Mouse (Mus musculus) myocyte (in vitro differentiated cells): Measurements from ENCODE around the gene Atl1. TPM values are rescaled to one million over a fixed set of nuclear protein-coding genes. Genes with fewer than 3 reads are reported as not detected.

ENCODE experiments used
- H3K27me3 ChIP-seq: one replicate; pipeline ENCODE4 v1.6.1; 2011; ENCODE audit not compliant: control insufficient read depth, insufficient read depth, insufficient read length
- H3K36me3 ChIP-seq: one replicate; pipeline ENCODE4 v1.6.1; 2011; ENCODE audit not compliant: control insufficient read depth, insufficient read depth
- H3K4me2 ChIP-seq: one replicate; pipeline ENCODE4 v1.6.1; 2011; ENCODE audit warnings: low read depth, control low read depth
- H3K4me3 ChIP-seq: one replicate; pipeline ENCODE4 v1.5.1; 2011; ENCODE audit warnings: mild to moderate bottlenecking, control low read depth, moderate library complexity
- H3K79me2 ChIP-seq: one replicate; pipeline ENCODE4 v1.6.1; 2011; ENCODE audit not compliant: control insufficient read depth, insufficient read depth
- H3ac ChIP-seq: one replicate; pipeline ENCODE4 v1.6.1; 2011; ENCODE audit not compliant: control insufficient read depth, insufficient read length
- CEBPB ChIP-seq: IDR thresholded peaks from 2 replicates; pipeline ENCODE4 v1.6.1; 2011; ENCODE audit warnings: mild to moderate bottlenecking, moderate library complexity; ENCODE audit not compliant: poor library complexity, insufficient read depth, severe bottlenecking
- E2F4 ChIP-seq: IDR thresholded peaks from one replicate; pipeline ENCODE4 v1.6.1; 2011; ENCODE audit warnings: mild to moderate bottlenecking, control low read depth, moderate library complexity; ENCODE audit not compliant: insufficient read depth
- MAX ChIP-seq: IDR thresholded peaks from one replicate; pipeline ENCODE4 v1.6.1; 2011; ENCODE audit warnings: low read depth, mild to moderate bottlenecking, control low read depth
- MYOD1 ChIP-seq, 3 experiments: IDR thresholded peaks; one replicate each; pipeline ENCODE4 v1.6.1; 2011; ENCODE audit warnings: control low read depth in 2 of 3, low read depth in 2 of 3, mild to moderate bottlenecking in 2 of 3, moderate library complexity in 1 of 3; ENCODE audit not compliant: insufficient read length in 2 of 3, control insufficient read depth in 1 of 3
- MYOG ChIP-seq, 3 experiments: IDR thresholded peaks; one replicate each; pipeline ENCODE4 v1.6.1; 2011; ENCODE audit warnings: control low read depth in 2 of 3, low read depth in 2 of 3, mild to moderate bottlenecking in 2 of 3; ENCODE audit not compliant: insufficient read length in 2 of 3, control insufficient read depth in 1 of 3, insufficient read depth in 1 of 3
- POLR2A ChIP-seq: IDR thresholded peaks from one replicate; pipeline ENCODE4 v1.6.1; 2011; ENCODE audit warnings: low read depth, mild to moderate bottlenecking, control low read depth, moderate library complexity; ENCODE audit not compliant: insufficient read length
- POLR2AphosphoS2 ChIP-seq: IDR thresholded peaks from one replicate; pipeline ENCODE4 v1.6.1; 2011; ENCODE audit warnings: low read depth, control low read depth; ENCODE audit not compliant: insufficient read length
- REST ChIP-seq: IDR thresholded peaks from one replicate; pipeline ENCODE4 v1.6.1; 2011; ENCODE audit warnings: mild to moderate bottlenecking, control low read depth, moderate library complexity; ENCODE audit not compliant: insufficient read depth, insufficient read length
- SRF ChIP-seq: IDR thresholded peaks from one replicate; pipeline ENCODE4 v1.6.1; 2011; ENCODE audit warnings: low read depth; ENCODE audit not compliant: control insufficient read depth, insufficient read length
- TCF12 ChIP-seq: IDR thresholded peaks from one replicate; pipeline ENCODE4 v1.6.1; 2011; ENCODE audit warnings: mild to moderate bottlenecking, control low read depth; ENCODE audit not compliant: poor library complexity, insufficient read depth, severe bottlenecking
- TCF3 ChIP-seq: IDR thresholded peaks from one replicate; pipeline ENCODE4 v1.6.1; 2011; ENCODE audit warnings: low read depth, control low read depth; ENCODE audit not compliant: insufficient read length
- USF1 ChIP-seq: IDR thresholded peaks from one replicate; pipeline ENCODE4 v1.6.1; 2011; ENCODE audit warnings: low read depth, mild to moderate bottlenecking, control low read depth, moderate library complexity
- polyA plus RNA-seq: library from polyadenylated mRNA; unstranded; fragments of >200 nt; fragmentation: generic; extraction: Trizol; gene quantifications from one replicate; pipeline ENCODE4 v1.2.1, GENCODE M21; 2012; ENCODE audit warnings: missing spikeins

Gene Atl1
- polyA plus RNA-seq, 1 experiment, result 0.36 TPM

- H3K4me2 ChIP-seq, result no peak overlapping the region
- H3K79me2 ChIP-seq, result peaks cover 13% of the 10 kb centered on the region
- TF ChIP-seq POLR2A (no peak), POLR2AphosphoS2 (no peak), MYOG (IDR thresholded peaks at IDR 0.05; ENCODE audit: control insufficient read depth in 1 of 3, insufficient read depth in 1 of 3, insufficient read length in 2 of 3, low read depth in 2 of 3) (no peak), CEBPB (no peak), MYOD1 (IDR thresholded peaks at IDR 0.05; ENCODE audit: control insufficient read depth in 1 of 3, insufficient read length in 2 of 3, low read depth in 2 of 3) (no peak)
- H3K36me3 ChIP-seq, result peaks cover 10% of the 10 kb centered on the region
- no peaks in the 10 kb centered on the region for H3K27me3 ChIP-seq
- H3K4me3 ChIP-seq, result no peak overlapping the region
- no peak overlapping the region for H3ac ChIP-seq
These were observed 36.0 kb upstream of the Atl1 start for GRCm38 (mm10) chr12:69856398-69856797.

DNA sequence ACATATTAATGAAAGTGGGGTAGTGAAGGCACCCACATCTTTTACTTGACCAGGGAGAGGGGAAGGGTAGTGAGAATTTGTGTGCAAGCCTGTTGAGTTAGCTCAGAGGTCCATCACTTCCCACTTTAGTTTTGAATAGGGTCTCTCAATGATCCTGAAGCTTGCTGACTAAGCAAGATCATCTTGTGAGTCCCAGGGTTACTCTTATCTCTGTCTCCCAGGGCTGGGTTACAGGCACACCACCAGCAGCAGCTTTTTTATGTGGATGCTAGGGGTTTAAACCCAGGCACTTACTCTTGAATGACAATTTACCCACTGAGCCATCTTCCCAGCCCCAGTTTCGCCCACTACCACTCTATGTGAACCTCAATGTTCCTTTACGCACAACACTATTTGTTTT, 34.8 kb upstream of the Atl1 start:
- Histone ChIP-seq H3ac (no peak overlapping the region), H3K36me3 (peaks cover 10% of the 10 kb centered on the region), H3K4me2 (no peak overlapping the region), H3K4me3 (no peak overlapping the region), H3K27me3 (no peaks in the 10 kb centered on the region), H3K79me2 (peaks cover 16% of the 10 kb centered on the region)
- TF ChIP-seq TCF12, result no peak
- no peak for TF ChIP-seq POLR2A
- no peak for TF ChIP-seq POLR2AphosphoS2
- no peak for TF ChIP-seq MAX
- TF ChIP-seq MYOG (IDR thresholded peaks at IDR 0.05; ENCODE audit: control insufficient read depth in 1 of 3, insufficient read depth in 1 of 3, insufficient read length in 2 of 3, low read depth in 2 of 3), result no peak
- TF ChIP-seq TCF3, result no peak
- no peak for TF ChIP-seq MYOD1 (IDR thresholded peaks at IDR 0.05; ENCODE audit: control insufficient read depth in 1 of 3, insufficient read length in 2 of 3, low read depth in 2 of 3)
- no peak for TF ChIP-seq E2F4

DNA sequence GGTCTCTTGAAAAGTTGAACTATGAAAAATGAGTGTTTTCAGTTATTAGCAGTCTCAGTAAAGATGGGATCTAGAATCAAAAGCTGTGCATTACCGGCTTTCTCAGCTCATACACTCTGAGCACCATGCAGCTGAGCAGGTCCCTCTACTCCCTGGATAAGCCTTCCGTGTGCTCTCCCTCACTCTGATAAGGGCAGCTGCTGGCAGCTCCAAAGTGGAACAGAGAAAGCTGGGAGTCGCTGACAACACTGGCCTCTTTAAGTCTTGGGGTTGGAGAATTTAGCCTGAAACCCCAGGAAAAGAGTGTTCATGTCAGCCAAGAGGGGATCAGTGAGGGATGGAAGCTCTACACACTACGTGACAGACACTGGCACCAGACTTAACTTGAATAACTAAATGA, 33.6 kb upstream of the Atl1 start:
- TF ChIP-seq REST, result no peak
- TF ChIP-seq USF1, result no peak
- TF ChIP-seq MYOD1 (IDR thresholded peaks at IDR 0.05; ENCODE audit: control insufficient read depth in 1 of 3, insufficient read length in 2 of 3, low read depth in 2 of 3), result no peak
- no peak for TF ChIP-seq TCF3
- no peak for TF ChIP-seq E2F4
- TF ChIP-seq CEBPB, result no peak
- no peak for TF ChIP-seq TCF12
- TF ChIP-seq MYOG (IDR thresholded peaks at IDR 0.05; ENCODE audit: control insufficient read depth in 1 of 3, insufficient read depth in 1 of 3, insufficient read length in 2 of 3, low read depth in 2 of 3), result no peak
- TF ChIP-seq POLR2AphosphoS2, result no peak
- TF ChIP-seq SRF, result no peak
- no peak for TF ChIP-seq MAX
- no peaks in the 10 kb centered on the region for H3K27me3 ChIP-seq
- no peak overlapping the region for H3K4me3 ChIP-seq
- H3K79me2 ChIP-seq, result peaks cover 24% of the 10 kb centered on the region
- no peak overlapping the region for H3ac ChIP-seq
- H3K4me2 ChIP-seq, result no peak overlapping the region
- peaks cover 10% of the 10 kb centered on the region for H3K36me3 ChIP-seq

GRCm38 (mm10) chr12:69863505-69863904, 28.9 kb upstream of the Atl1 start:
- H3K79me2 ChIP-seq, result peaks cover 25% of the 10 kb centered on the region
- TF ChIP-seq MYOD1 (IDR thresholded peaks at IDR 0.05; ENCODE audit: control insufficient read depth in 1 of 3, insufficient read length in 2 of 3, low read depth in 2 of 3) (no peak), MYOG (IDR thresholded peaks at IDR 0.05; ENCODE audit: control insufficient read depth in 1 of 3, insufficient read depth in 1 of 3, insufficient read length in 2 of 3, low read depth in 2 of 3) (peak in 1 of 3 experiments; percentile 21)

DNA sequence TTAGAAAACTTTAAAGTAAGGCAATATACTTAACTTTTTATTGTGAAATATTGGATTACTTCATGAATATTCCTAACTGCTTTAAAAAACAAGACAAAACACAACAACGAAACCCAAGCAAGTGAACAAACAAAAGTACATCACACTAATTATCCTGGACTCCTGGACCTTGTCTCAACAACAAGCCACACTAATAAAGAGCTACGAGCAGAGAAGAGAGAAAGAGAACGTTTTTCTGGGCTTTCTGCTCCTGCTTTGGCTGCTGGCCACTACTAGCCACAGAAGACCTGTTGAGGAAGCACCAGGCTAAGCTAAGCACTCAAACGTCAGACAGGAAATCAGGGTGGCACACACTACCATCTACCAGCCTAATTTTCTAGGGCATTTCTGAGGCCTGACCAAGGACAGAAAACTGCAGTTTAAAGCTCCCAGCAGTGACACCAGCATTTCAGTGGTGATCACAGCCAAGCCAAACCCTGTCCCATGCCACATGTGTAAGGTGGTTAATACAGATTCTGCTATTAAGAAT, 28.2 kb upstream of the Atl1 start:
- Histone ChIP-seq H3K79me2 (peaks cover 25% of the 10 kb centered on the region), H3K4me2 (peak overlapping the region; percentile 31), H3K27me3 (no peaks in the 10 kb centered on the region), H3K36me3 (no peaks in the 10 kb centered on the region), H3K4me3 (no peak overlapping the region), H3ac (no peak overlapping the region)
- TF ChIP-seq SRF, result no peak
- TF ChIP-seq MAX, result no peak
- no peak for TF ChIP-seq REST
- TF ChIP-seq CEBPB, result no peak
- TF ChIP-seq TCF3, result no peak
- no peak for TF ChIP-seq MYOD1 (IDR thresholded peaks at IDR 0.05; ENCODE audit: control insufficient read depth in 1 of 3, insufficient read length in 2 of 3, low read depth in 2 of 3)
- TF ChIP-seq USF1, result no peak
- no peak for TF ChIP-seq MYOG (IDR thresholded peaks at IDR 0.05; ENCODE audit: control insufficient read depth in 1 of 3, insufficient read depth in 1 of 3, insufficient read length in 2 of 3, low read depth in 2 of 3)
- no peak for TF ChIP-seq TCF12
- TF ChIP-seq POLR2A, result no peak
- no peak for TF ChIP-seq POLR2AphosphoS2
- no peak for TF ChIP-seq E2F4

More at GRCm38 (mm10) chr12:69863505-69863904, 28.9 kb upstream of the Atl1 start:
- no peak overlapping the region for H3ac ChIP-seq
- H3K36me3 ChIP-seq, result no peaks in the 10 kb centered on the region
- H3K4me2 ChIP-seq, result peak overlapping the region; percentile 31
- H3K4me3 ChIP-seq, result no peak overlapping the region
- no peaks in the 10 kb centered on the region for H3K27me3 ChIP-seq
